Mouse (Mus musculus): Measurements from ENCODE around the gene Ntm. TPM values are rescaled to one million over a fixed set of nuclear protein-coding genes. Genes with fewer than 3 reads are reported as not detected.

The Ntm gene
- polyA plus RNA-seq, 1 experiment = 1.3 TPM

DNA sequence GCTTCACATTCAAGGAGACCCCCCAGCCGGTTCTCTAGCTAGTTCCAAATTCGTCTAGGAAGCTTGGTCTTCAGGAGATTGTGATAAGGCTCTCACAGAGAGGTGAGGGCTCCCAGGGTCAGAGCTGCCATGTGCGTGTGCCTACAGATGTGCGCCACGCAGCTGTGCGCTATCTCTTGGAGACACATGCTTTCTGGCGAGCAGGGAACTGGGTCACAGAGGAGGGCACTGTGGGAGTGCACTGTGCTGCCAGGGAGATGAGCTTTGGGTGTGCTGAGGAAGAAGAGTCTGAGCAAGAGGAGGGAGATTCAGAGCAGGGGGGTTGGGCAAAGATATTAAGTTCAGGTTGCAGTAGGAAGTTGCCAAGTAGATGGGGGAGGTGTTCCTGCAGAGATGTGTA, 529.8 kb downstream of the Ntm start:
- 53% methylated on average over 7 of the region's 7 CpGs for WGBS
- TF ChIP-seq POLR2A (IDR thresholded peaks at IDR 0.05; ENCODE audit: borderline replicate concordance, control insufficient read depth, low read depth, low read length) = no peak
- no peak for TF ChIP-seq CTCF (IDR thresholded peaks at IDR 0.05; ENCODE audit: control insufficient read depth, insufficient read depth, low read length)
- Histone ChIP-seq H3K4me1 (ENCODE audit: control insufficient read depth, insufficient read depth, low read length) (no peaks in the 10 kb centered on the region), H3K27ac (ENCODE audit: control insufficient read depth, insufficient read depth, low read depth, low read length, poor library complexity) (no peak overlapping the region), H3K4me3 (replicated peaks; ENCODE audit: control insufficient read depth, low read depth, low read length) (no peak overlapping the region)

DNA sequence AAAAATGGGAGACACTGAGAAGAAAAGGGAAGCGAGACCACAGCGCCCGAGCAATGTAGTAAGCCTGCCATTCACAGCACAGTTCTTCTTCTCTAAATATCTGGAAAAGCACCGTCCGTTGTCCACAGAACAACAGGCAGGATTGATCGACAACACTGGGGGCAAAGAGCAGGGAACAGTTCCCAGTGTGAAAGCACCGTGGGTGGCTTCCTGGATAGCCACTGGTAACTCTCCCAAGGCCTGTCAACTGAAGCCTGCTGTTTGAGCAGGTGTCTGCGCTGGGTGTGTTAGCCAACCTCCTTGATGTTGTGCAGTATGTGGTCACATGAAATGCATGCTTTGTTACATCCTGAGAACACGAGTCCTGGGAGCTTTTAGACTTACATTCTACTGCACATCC, 531.4 kb downstream of the Ntm start:
- 78% methylated on average over 9 of the region's 9 CpGs for WGBS
- no peaks in the 10 kb centered on the region for H3K4me1 ChIP-seq (ENCODE audit: control insufficient read depth, insufficient read depth, low read length)
- TF ChIP-seq CTCF (IDR thresholded peaks at IDR 0.05; ENCODE audit: control insufficient read depth, insufficient read depth, low read length) (no peak), POLR2A (IDR thresholded peaks at IDR 0.05; ENCODE audit: borderline replicate concordance, control insufficient read depth, low read depth, low read length) (no peak)

DNA sequence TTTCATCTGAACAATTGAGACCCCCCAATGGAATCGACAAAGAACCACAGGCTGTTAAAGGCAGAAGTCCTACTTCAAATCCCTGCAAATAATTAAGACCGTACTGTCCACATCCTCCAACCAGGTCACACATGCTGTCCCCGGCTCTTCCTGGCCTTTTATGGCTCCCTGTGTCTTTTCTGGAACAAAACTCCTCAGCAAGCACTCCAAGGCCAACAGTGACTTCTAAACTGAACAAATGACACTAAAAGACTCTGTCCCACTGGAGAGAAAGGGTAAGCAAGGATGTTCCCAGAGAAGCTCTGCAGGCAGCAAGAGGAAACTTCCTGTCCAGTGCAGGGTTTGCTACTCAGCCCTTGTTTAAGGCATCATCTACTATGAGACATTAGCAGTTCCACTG, 532.8 kb downstream of the Ntm start:
- Histone ChIP-seq H3K4me3 (replicated peaks; ENCODE audit: control insufficient read depth, low read depth, low read length) (no peak overlapping the region), H3K4me1 (ENCODE audit: control insufficient read depth, insufficient read depth, low read length) (no peaks in the 10 kb centered on the region), H3K27ac (ENCODE audit: control insufficient read depth, insufficient read depth, low read depth, low read length, poor library complexity) (no peak overlapping the region)
- WGBS = 78% methylated on average over 3 of the region's 3 CpGs
- TF ChIP-seq POLR2A (IDR thresholded peaks at IDR 0.05; ENCODE audit: borderline replicate concordance, control insufficient read depth, low read depth, low read length) (no peak), CTCF (IDR thresholded peaks at IDR 0.05; ENCODE audit: control insufficient read depth, insufficient read depth, low read length) (no peak)

More for the DNA sequence above, 531.4 kb downstream of the Ntm start:
- Histone ChIP-seq H3K27ac (ENCODE audit: control insufficient read depth, insufficient read depth, low read depth, low read length, poor library complexity) (no peak overlapping the region), H3K4me3 (replicated peaks; ENCODE audit: control insufficient read depth, low read depth, low read length) (no peak overlapping the region)

DNA sequence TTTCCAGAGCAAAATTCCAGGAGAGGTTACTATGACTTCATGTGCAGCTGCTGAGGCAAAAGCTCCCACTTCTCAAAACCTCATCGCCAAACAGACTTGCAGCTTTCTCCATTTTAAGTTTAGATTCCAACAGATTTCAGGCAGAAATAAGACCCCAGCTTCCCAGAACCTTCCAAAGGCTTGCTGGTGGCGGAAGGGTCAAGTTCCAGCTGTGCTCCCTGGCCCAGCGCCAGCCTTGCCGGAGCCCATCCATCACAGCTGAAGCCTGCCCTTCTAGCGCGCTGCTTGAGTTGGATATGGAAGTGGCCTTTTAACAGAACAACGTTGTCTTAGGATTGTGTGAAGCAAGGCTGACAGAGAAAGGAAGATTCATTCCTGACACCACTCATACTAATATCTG, 534.6 kb downstream of the Ntm start:
- H3K27ac ChIP-seq (ENCODE audit: control insufficient read depth, insufficient read depth, low read depth, low read length, poor library complexity) = no peak overlapping the region
- H3K4me3 ChIP-seq (replicated peaks; ENCODE audit: control insufficient read depth, low read depth, low read length) = no peak overlapping the region
- TF ChIP-seq POLR2A (IDR thresholded peaks at IDR 0.05; ENCODE audit: borderline replicate concordance, control insufficient read depth, low read depth, low read length) (no peak), CTCF (IDR thresholded peaks at IDR 0.05; ENCODE audit: control insufficient read depth, insufficient read depth, low read length) (no peak)
- H3K4me1 ChIP-seq (ENCODE audit: control insufficient read depth, insufficient read depth, low read length) = no peaks in the 10 kb centered on the region
- WGBS = 54% methylated on average over 7 of the region's 7 CpGs

DNA sequence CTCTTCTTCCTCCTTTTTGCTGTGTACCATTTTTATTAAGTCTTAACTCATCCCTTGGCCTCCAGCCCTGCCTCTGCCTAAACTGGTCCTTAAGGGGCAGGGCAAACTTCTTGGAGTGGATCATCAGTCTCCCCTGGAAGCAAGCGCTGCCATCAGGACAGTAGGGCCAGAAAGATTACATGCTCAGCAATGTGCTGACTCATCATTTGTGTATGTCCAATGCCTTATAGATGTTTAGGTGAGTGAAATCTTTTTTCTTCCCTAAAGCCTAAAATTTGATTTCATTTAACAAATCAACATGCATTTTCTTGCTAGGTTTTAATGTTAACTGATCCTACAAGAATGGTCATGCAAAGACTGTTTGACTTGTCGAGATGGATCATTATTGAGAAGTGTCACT, 536.7 kb downstream of the Ntm start:
- WGBS = 85% methylated on average over 2 of the region's 2 CpGs
- Histone ChIP-seq H3K4me3 (replicated peaks; ENCODE audit: control insufficient read depth, low read depth, low read length) (no peak overlapping the region), H3K4me1 (ENCODE audit: control insufficient read depth, insufficient read depth, low read length) (no peaks in the 10 kb centered on the region), H3K27ac (ENCODE audit: control insufficient read depth, insufficient read depth, low read depth, low read length, poor library complexity) (no peak overlapping the region)
- TF ChIP-seq POLR2A (IDR thresholded peaks at IDR 0.05; ENCODE audit: borderline replicate concordance, control insufficient read depth, low read depth, low read length) (no peak), CTCF (IDR thresholded peaks at IDR 0.05; ENCODE audit: control insufficient read depth, insufficient read depth, low read length) (no peak)

DNA sequence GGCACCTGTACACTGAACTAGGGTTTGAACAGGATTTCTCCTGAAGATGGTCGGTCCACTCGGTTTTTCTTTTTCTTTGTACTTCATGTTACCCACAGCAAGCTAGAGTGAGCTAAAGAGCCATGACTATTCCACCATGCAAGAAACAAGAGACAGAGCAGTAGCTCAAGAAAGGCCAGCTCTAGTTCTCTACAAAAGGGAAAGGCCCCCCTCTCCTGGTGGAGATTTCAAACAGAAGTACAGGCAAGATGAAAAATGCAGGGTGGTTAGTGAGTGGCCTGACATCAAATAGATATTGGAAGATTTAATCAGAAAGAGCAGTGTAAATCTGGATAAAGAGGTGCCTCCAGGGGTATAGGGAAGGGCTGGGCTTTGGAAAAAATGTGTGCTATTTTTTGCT, 547.4 kb downstream of the Ntm start:
- TF ChIP-seq CTCF (IDR thresholded peaks at IDR 0.05; ENCODE audit: control insufficient read depth, insufficient read depth, low read length) (no peak), POLR2A (IDR thresholded peaks at IDR 0.05; ENCODE audit: borderline replicate concordance, control insufficient read depth, low read depth, low read length) (no peak)
- H3K27ac ChIP-seq (ENCODE audit: control insufficient read depth, insufficient read depth, low read depth, low read length, poor library complexity) = no peak overlapping the region
- H3K4me1 ChIP-seq (ENCODE audit: control insufficient read depth, insufficient read depth, low read length) = no peaks in the 10 kb centered on the region
- no peak overlapping the region for H3K4me3 ChIP-seq (replicated peaks; ENCODE audit: control insufficient read depth, low read depth, low read length)
- 67% methylated on average over 2 of the region's 2 CpGs for WGBS

DNA sequence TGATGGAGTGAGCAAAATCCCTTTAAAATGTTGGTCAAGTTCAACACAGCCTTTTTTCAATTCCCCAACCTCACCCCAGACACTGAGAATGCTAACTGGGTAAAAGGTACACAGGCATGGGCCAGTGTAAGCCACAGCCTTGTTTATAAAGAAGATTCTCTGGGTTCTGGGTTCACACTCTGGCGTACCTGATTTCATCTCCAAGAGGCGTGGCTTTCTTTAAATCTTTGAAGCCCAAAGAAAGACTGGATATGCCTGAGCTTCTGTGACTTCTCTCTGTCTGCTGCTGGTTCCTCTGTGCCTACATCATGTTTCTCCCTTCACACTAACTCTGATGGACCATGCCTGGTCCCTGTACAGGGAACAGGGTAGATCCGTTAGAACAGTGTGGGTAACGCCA, 549.8 kb downstream of the Ntm start:
- WGBS = 62% methylated on average over 4 of the region's 4 CpGs
- TF ChIP-seq POLR2A (IDR thresholded peaks at IDR 0.05; ENCODE audit: borderline replicate concordance, control insufficient read depth, low read depth, low read length) (no peak), CTCF (IDR thresholded peaks at IDR 0.05; ENCODE audit: control insufficient read depth, insufficient read depth, low read length) (no peak)

DNA sequence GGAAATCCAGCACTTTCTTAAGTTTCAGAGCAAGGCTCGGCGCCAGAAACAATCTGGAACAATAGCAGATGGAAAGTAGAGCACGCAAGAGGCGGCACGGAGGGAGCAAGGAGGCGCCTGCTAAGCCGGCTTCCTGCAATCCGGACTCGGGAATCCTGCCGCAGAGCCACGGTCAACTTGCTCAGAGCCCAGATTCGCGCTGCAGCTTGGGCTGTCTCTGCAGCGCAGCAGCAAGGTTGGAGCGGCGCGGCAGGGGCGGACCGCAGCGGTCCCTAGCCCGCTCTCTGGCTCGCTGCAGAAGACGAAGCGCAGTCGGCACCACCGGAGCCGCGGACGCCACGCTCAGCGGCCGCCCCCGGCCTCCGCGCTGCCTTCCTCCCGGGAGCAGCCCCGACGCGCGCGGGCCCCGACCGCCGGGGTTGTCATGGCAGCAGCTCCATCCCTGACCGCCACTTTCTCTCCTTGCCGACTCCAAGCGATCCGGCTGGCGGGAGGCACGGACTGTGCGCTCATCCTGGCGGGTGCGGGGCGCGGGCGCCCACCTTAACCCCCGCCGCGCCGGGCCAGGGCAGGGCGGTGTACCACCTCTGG, 550.7 kb downstream of the Ntm start:
- H3K4me1 ChIP-seq (ENCODE audit: control insufficient read depth, insufficient read depth, low read length) = no peaks in the 10 kb centered on the region
- TF ChIP-seq POLR2A (IDR thresholded peaks at IDR 0.05; ENCODE audit: borderline replicate concordance, control insufficient read depth, low read depth, low read length) = no peak
- no peak for TF ChIP-seq CTCF (IDR thresholded peaks at IDR 0.05; ENCODE audit: control insufficient read depth, insufficient read depth, low read length)
- 1% methylated on average over 60 of the region's 61 CpGs for WGBS
- no peak overlapping the region for H3K4me3 ChIP-seq (replicated peaks; ENCODE audit: control insufficient read depth, low read depth, low read length)
- no peak overlapping the region for H3K27ac ChIP-seq (ENCODE audit: control insufficient read depth, insufficient read depth, low read depth, low read length, poor library complexity)

More for the DNA sequence above, 549.8 kb downstream of the Ntm start:
- Histone ChIP-seq H3K4me1 (ENCODE audit: control insufficient read depth, insufficient read depth, low read length) (no peaks in the 10 kb centered on the region), H3K4me3 (replicated peaks; ENCODE audit: control insufficient read depth, low read depth, low read length) (no peak overlapping the region), H3K27ac (ENCODE audit: control insufficient read depth, insufficient read depth, low read depth, low read length, poor library complexity) (no peak overlapping the region)

Data from bone marrow, adult 2 months (tissue).